Mouse (Mus musculus) limb, embryonic 11.5 days (tissue): Measurements from ENCODE around the gene Dnmt3a. TPM values are rescaled to one million over a fixed set of nuclear protein-coding genes. Genes with fewer than 3 reads are reported as not detected.
A peak's percentile ranks its signal among the peaks of the same experiment; 100 is the strongest.

Source experiments
- ATAC-seq: fragments of 200-750 bp; cut with Nextera tagmentation; 2 replicates; pipeline ENCODE4 v1.8.0; 2017; ENCODE audit warnings: low read depth; ENCODE audit not compliant: insufficient number of reproducible peaks, low FRiP score, low TSS enrichment
- DNase-seq: peaks from one replicate; pipeline ENCODE4 v3.0.0-alpha.2; 2015; ENCODE audit warnings: low spot score
- H3K27ac ChIP-seq: fragments of 300-500 bp; sonication (generic); replicated peaks from 2 replicates; pipeline ENCODE4 v1.5.1; 2014; ENCODE audit warnings: low read depth, mild to moderate bottlenecking, low read length
- H3K27me3 ChIP-seq: fragments of 300-500 bp; sonication (generic); 2 replicates; pipeline ENCODE4 v1.6.1; 2014; ENCODE audit warnings: mild to moderate bottlenecking, low read length, mixed read lengths; ENCODE audit not compliant: control insufficient read depth, insufficient read depth
- H3K36me3 ChIP-seq: fragments of 300-500 bp; sonication (generic); 2 replicates; pipeline ENCODE4 v1.6.1; 2014; ENCODE audit warnings: mild to moderate bottlenecking, low read length, moderate library complexity, mixed read lengths; ENCODE audit not compliant: control insufficient read depth, insufficient read depth
- H3K4me1 ChIP-seq: fragments of 300-500 bp; sonication (generic); 2 replicates; pipeline ENCODE4 v1.6.1; 2014; ENCODE audit warnings: low read length, mixed read lengths; ENCODE audit not compliant: control insufficient read depth, insufficient read depth
- H3K4me2 ChIP-seq: fragments of 300-500 bp; sonication (generic); 2 replicates; pipeline ENCODE4 v1.6.1; 2014; ENCODE audit warnings: low read depth, mild to moderate bottlenecking, moderate library complexity; ENCODE audit not compliant: severe bottlenecking
- H3K4me3 ChIP-seq: fragments of 300-500 bp; sonication (generic); 2 replicates; pipeline ENCODE4 v1.5.1; 2014; ENCODE audit warnings: low read depth, low read length
- H3K9ac ChIP-seq: fragments of 300-500 bp; sonication (generic); 2 replicates; pipeline ENCODE4 v1.6.1; 2014; ENCODE audit warnings: mild to moderate bottlenecking, low read length
- H3K9me3 ChIP-seq: fragments of 300-500 bp; sonication (generic); 2 replicates; pipeline ENCODE4 v1.6.1; 2016; ENCODE audit warnings: low read length; ENCODE audit not compliant: control insufficient read depth
- WGBS: fragments of 180-500 bp; shearing (Covaris S2); extraction: QIAGEN DNeasy Blood & Tissue Kit; methylation state at CpG from one replicate; pipeline ENCODE4 v1.1.7; 2014; 5-methylcytosine and 5-hydroxymethylcytosine counted together
- polyA plus RNA-seq: library from polyadenylated mRNA; unstranded; fragments of >200 nt; fragmentation: Nextera tagmentation; extraction: Ambion mirVana; gene quantifications from 2 replicates; pipeline ENCODE4 v1.2.1, GENCODE M21; 2014

Gene Dnmt3a
- polyA plus RNA-seq, 1 experiment from 2014 or later, result 158 TPM

DNA sequence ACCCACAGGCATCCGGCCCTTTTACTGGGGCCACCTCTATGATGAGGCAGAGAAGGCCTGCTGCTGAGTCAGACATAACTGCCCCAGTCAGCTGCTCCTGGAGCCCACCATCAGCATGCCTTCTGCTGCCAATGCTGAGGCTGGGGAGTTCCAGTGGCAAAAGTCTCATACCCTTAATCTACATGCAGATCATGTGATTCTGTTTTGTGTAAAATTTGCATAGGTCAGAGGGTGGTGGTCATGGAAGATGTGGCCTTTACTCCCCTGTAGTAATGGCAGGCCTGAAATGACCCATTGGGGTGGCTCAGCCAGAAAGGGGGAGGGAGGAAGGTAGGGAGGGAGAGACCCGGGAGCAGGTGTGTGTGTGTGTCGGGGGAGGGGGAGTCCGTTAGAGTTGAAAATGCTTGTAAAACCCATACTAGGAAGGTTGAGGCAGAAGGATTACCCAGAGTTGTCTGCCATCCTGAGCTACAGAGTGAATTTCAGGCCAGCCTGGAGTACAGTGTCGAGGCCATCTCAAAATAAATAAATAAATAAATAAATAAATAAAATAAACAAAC, 16.1 kb upstream of the Dnmt3a start:
- Histone ChIP-seq H3K36me3 (no peaks in the 10 kb centered on the region), H3K9ac (no peak overlapping the region), H3K4me3 (no peak overlapping the region), H3K4me1 (peaks cover 21% of the 10 kb centered on the region), H3K27me3 (no peaks in the 10 kb centered on the region), H3K27ac (no peak overlapping the region), H3K9me3 (no peaks in the 10 kb centered on the region), H3K4me2 (no peak overlapping the region)
- 69% methylated on average over 5 of the region's 5 CpGs for WGBS
- DNase-seq (no peak), ATAC-seq (no peak)

GRCm38 (mm10) chr12:3791257-3791656, 14.6 kb upstream of the Dnmt3a start:
- ATAC-seq, result no peak
- H3K4me3 ChIP-seq, result no peak overlapping the region

DNA sequence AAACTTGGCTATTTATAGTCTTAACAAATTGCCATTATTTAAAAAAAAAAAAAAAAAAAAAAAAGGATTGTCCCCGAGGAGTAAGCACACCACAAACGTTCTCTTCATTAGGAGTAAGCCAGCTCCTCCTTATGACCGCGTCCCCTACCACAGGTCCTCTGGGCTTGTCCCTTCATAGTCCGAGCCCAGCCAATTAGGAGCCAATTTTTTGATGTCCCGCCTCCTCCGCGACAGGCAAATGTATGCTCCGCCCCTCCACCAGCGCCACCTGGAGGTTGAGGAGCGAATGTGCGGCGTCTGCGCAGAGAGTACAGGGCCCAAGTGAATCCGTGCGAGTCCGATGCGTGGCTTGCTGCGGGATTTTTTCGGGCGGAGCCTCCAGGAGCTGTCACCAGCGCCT, 14.1 kb upstream of the Dnmt3a start:
- H3K27me3 ChIP-seq, result no peaks in the 10 kb centered on the region
- under 1% methylated on average over 22 of the region's 22 CpGs for WGBS
- no peaks in the 10 kb centered on the region for H3K36me3 ChIP-seq
- peak overlapping the region; percentile 51; the same call in 1 of the 2 replicates for H3K9ac ChIP-seq
- H3K27ac ChIP-seq, result no peak overlapping the region
- peaks cover 21% of the 10 kb centered on the region for H3K4me1 ChIP-seq
- no peaks in the 10 kb centered on the region for H3K9me3 ChIP-seq
- H3K4me2 ChIP-seq, result peak overlapping the region; percentile 45
- DNase-seq (peak; percentile 98), ATAC-seq (peak; percentile 74; the same call in 1 of the 2 replicates)
- H3K4me3 ChIP-seq, result peak overlapping the region; percentile 21

More at GRCm38 (mm10) chr12:3791257-3791656, 14.6 kb upstream of the Dnmt3a start:
- DNase-seq, result no peak
- Histone ChIP-seq H3K4me1 (peaks cover 21% of the 10 kb centered on the region), H3K27ac (no peak overlapping the region), H3K4me2 (no peak overlapping the region), H3K9ac (no peak overlapping the region), H3K36me3 (no peaks in the 10 kb centered on the region), H3K9me3 (no peaks in the 10 kb centered on the region), H3K27me3 (no peaks in the 10 kb centered on the region)
- WGBS, result 47% methylated on average over 7 of the region's 7 CpGs

- ATAC-seq (no peak), DNase-seq (no peak)
- 17% methylated on average over 8 of the region's 8 CpGs for WGBS
- Histone ChIP-seq H3K9ac (peak overlapping the region; percentile 51; the same call in 1 of the 2 replicates), H3K27me3 (no peaks in the 10 kb centered on the region), H3K9me3 (no peaks in the 10 kb centered on the region), H3K4me2 (peak overlapping the region; percentile 45), H3K27ac (no peak overlapping the region), H3K4me1 (peaks cover 21% of the 10 kb centered on the region), H3K36me3 (no peaks in the 10 kb centered on the region), H3K4me3 (peak overlapping the region; percentile 21; the same call in 1 of the 2 replicates)
Observed at GRCm38 (mm10) chr12:3792248-3792647, 13.6 kb upstream of the Dnmt3a start.

GRCm38 (mm10) chr12:3795569-3795968, 10.2 kb upstream of the Dnmt3a start:
- no peaks in the 10 kb centered on the region for H3K9me3 ChIP-seq
- H3K9ac ChIP-seq, result no peak overlapping the region
- ATAC-seq, result no peak
- DNase-seq, result no peak
- WGBS, result 16% methylated on average over 3 of the region's 4 CpGs
- no peak overlapping the region for H3K4me2 ChIP-seq
- H3K4me3 ChIP-seq, result no peak overlapping the region
- H3K4me1 ChIP-seq, result 0 out of 2 replicates have a peak, but pooled peaks cover 5% of the 10 kb centered on the region
- no peaks in the 10 kb centered on the region for H3K27me3 ChIP-seq
- H3K27ac ChIP-seq, result no peak overlapping the region
- no peaks in the 10 kb centered on the region for H3K36me3 ChIP-seq

DNA sequence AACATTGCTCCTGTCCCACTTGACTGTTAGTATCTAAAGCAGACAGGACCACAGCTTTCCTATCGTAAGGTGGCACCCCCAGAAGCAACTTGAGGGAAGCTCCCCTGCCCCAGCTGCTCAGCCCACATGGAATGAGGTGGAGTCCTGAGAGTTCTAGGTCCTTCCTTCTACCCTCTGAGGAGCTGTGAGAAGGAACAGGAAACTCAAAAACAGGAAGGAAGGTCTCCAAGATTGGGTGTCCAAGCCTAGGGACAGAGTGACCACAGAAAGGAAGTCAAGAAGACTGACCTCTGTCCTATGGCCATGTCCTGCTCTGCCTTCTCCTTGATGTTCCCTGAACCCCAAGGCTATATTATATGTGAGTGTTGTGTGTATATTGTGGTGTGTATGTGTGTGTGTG, 6.3 kb upstream of the Dnmt3a start:
- no peak overlapping the region for H3K9ac ChIP-seq
- WGBS, result 76% methylated on average over 1 of the region's 1 CpGs
- H3K4me3 ChIP-seq, result no peak overlapping the region
- no peak for DNase-seq
- no peak for ATAC-seq
- H3K9me3 ChIP-seq, result no peaks in the 10 kb centered on the region
- no peaks in the 10 kb centered on the region for H3K36me3 ChIP-seq
- no peak overlapping the region for H3K27ac ChIP-seq
- H3K4me1 ChIP-seq, result no peaks in the 10 kb centered on the region
- H3K27me3 ChIP-seq, result peaks cover 3% of the 10 kb centered on the region; the same call in 1 of the 2 replicates
- no peak overlapping the region for H3K4me2 ChIP-seq

- Histone ChIP-seq H3K27me3 (peaks cover 3% of the 10 kb centered on the region; the same call in 1 of the 2 replicates), H3K9me3 (no peaks in the 10 kb centered on the region), H3K4me3 (peak overlapping the region; percentile 75), H3K36me3 (no peaks in the 10 kb centered on the region), H3K9ac (peak overlapping the region; percentile 90), H3K4me2 (peak overlapping the region; percentile 68), H3K4me1 (peaks cover 24% of the 10 kb centered on the region), H3K27ac (peak overlapping the region; percentile 79)
- under 1% methylated on average over 28 of the region's 41 CpGs for WGBS
- DNase-seq (peak; percentile 86), ATAC-seq (peak; percentile 79)
Observed at GRCm38 (mm10) chr12:3806271-3806684, 471 bp downstream of the Dnmt3a start.

DNA sequence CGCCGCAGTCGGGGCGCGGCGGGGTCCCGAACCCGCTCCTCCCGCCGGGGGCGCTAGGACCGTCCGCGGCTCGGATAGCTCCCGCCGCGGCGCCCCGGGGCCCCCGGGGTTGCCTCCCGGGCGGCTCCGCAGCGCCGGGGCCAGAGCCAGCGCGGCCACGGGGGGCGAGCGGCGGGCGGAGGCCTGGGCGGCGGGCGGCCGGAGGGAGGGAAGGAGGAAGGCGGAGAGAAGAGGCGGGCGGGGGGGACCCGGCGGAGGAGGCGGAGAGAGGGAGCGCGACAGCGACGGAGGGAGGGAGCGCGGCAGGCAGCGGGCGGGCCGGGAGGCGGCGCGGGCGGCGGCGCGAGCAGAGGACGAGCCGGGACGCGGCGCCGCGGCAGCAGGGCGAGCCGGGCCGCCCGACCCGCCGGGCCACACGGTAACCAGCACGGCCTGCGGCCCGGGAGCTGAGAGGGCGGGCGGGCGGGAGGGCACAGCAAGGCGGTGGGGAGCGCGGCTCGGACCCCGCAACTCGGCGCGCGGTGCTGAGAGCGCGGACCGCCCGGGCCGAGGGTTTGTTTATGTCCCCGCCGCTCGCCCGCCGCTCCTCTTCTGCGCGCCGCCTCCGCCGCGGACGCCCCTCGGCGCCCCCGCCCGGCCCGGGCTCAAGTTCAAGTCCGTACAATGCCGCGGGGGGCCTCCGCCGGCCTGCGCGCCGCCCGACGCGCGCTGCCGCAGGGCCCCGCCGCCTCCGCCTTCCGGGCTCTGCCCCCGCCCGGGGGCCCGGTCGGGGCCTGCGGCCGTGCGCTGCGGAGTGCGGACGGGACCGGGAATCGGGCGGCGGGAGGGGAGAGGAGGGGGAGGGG, 1.1 kb downstream of the Dnmt3a start:
- Histone ChIP-seq H3K27ac (peak overlapping the region; percentile 79), H3K9ac (peak overlapping the region; percentile 90), H3K4me1 (peaks cover 30% of the 10 kb centered on the region), H3K4me3 (peak overlapping the region; percentile 75), H3K9me3 (no peaks in the 10 kb centered on the region), H3K36me3 (no peaks in the 10 kb centered on the region), H3K4me2 (peak overlapping the region; percentile 68), H3K27me3 (peaks cover 3% of the 10 kb centered on the region; the same call in 1 of the 2 replicates)
- WGBS, result under 1% methylated on average over 56 of the region's 141 CpGs
- ATAC-seq (peak; percentile 17; the same call in 1 of the 2 replicates), DNase-seq (peak; percentile 66)
